Mouse (Mus musculus) ES-E14 (cell line): Measurements from ENCODE around the gene Hs3st3b1.

Source experiments
- CHD2 ChIP-seq: IDR thresholded peaks from 2 replicates; pipeline ENCODE4 v1.6.1; 2014; ENCODE audit warnings: mild to moderate bottlenecking, low read depth, low read length, inconsistent platforms
- HCFC1 ChIP-seq: IDR thresholded peaks from 2 replicates; pipeline ENCODE4 v1.6.1; 2012; ENCODE audit warnings: low read length, inconsistent platforms, borderline replicate concordance; ENCODE audit not compliant: insufficient read depth
- MAFK ChIP-seq: IDR thresholded peaks from 2 replicates; pipeline ENCODE4 v1.6.1; 2014; ENCODE audit warnings: mild to moderate bottlenecking, low read depth, low read length, inconsistent platforms; ENCODE audit not compliant: insufficient read depth
- ZC3H11A ChIP-seq: IDR thresholded peaks from 2 replicates; pipeline ENCODE4 v1.6.1; 2012; ENCODE audit warnings: low read depth, mild to moderate bottlenecking, inconsistent platforms, low read length, borderline replicate concordance

- no peak for TF ChIP-seq ZC3H11A
- no peak for TF ChIP-seq CHD2
- no peak for TF ChIP-seq HCFC1
- no peak for TF ChIP-seq MAFK
Measured at GRCm38 (mm10) chr11:63919211-63920098, 2.6 kb downstream of the Hs3st3b1 start.
